Mouse (Mus musculus) liver, embryonic 14.5 days (tissue): ENCODE results near the gene Mark2. TPM values are rescaled to one million over a fixed set of nuclear protein-coding genes. Genes with fewer than 3 reads are reported as not detected.

Experiments
- ATAC-seq: fragments of 200-750 bp; cut with Nextera tagmentation; 2 replicates; pipeline ENCODE4 v1.8.0; 2017; ENCODE audit warnings: moderate number of reproducible peaks, mild to moderate bottlenecking, moderate library complexity; ENCODE audit not compliant: insufficient read depth
- DNase-seq, 3 experiments: peaks; one replicate each; pipeline ENCODE4 v3.0.0-alpha.2; 2012 to 2013; ENCODE audit warnings: low read depth in 3 of 3, low spot score in 3 of 3
- H3K27ac ChIP-seq: fragments of 300-500 bp; sonication (generic); 2 replicates; pipeline ENCODE4 v1.5.1; 2014; ENCODE audit warnings: moderate library complexity, mild to moderate bottlenecking, control low read depth, inconsistent platforms
- H3K27me3 ChIP-seq: fragments of 300-500 bp; sonication (generic); 2 replicates; pipeline ENCODE4 v1.6.1; 2014; ENCODE audit warnings: mild to moderate bottlenecking, low read length, moderate library complexity; ENCODE audit not compliant: control insufficient read depth, insufficient read depth
- H3K36me3 ChIP-seq: fragments of 300-500 bp; sonication (generic); replicated peaks from 2 replicates; pipeline ENCODE4 v1.6.1; 2014; ENCODE audit warnings: low read depth; ENCODE audit not compliant: control insufficient read depth, insufficient read depth
- H3K4me1 ChIP-seq, 2 experiments: fragments of 200-500 bp in 1 of 2; fragments of 300-500 bp in 1 of 2; sonication (generic) in 1 of 2; replicated peaks; 2 replicates each; pipeline ENCODE4 v1.6.1; 2012 to 2014; ENCODE audit warnings: antibody characterized with exemption in 1 of 2, inconsistent platforms in 1 of 2, low read length in 1 of 2; ENCODE audit not compliant: control insufficient read depth in 2 of 2, insufficient read depth in 2 of 2
- H3K4me2 ChIP-seq: fragments of 300-500 bp; sonication (generic); 2 replicates; pipeline ENCODE4 v1.6.1; 2014; ENCODE audit warnings: low read depth, mild to moderate bottlenecking, control low read depth, moderate library complexity
- H3K4me3 ChIP-seq, 2 experiments: fragments of 200-500 bp in 1 of 2; fragments of 300-500 bp in 1 of 2; sonication (generic) in 1 of 2; 2 replicates each; pipeline ENCODE4 v1.5.1; 2012 to 2014; ENCODE audit warnings: low read depth in 2 of 2, low read length in 2 of 2, mild to moderate bottlenecking in 2 of 2, control low read depth in 1 of 2, inconsistent platforms in 1 of 2, moderate library complexity in 1 of 2; ENCODE audit not compliant: insufficient read depth in 1 of 2
- H3K9ac ChIP-seq: fragments of 300-500 bp; sonication (generic); replicated peaks from 2 replicates; pipeline ENCODE4 v1.6.1; 2014; ENCODE audit warnings: mild to moderate bottlenecking, control low read depth, moderate library complexity
- H3K9me3 ChIP-seq: fragments of 300-500 bp; sonication (generic); 2 replicates; pipeline ENCODE4 v1.6.1; 2016; ENCODE audit warnings: low read length, mixed read lengths; ENCODE audit not compliant: control insufficient read depth
- CTCF ChIP-seq: IDR thresholded peaks from 2 replicates; pipeline ENCODE4 v1.5.1; 2016; ENCODE audit warnings: antibody characterized with exemption, low read depth, control low read depth
- EP300 ChIP-seq: IDR thresholded peaks from 2 replicates; pipeline ENCODE4 v1.6.1; 2016; ENCODE audit warnings: antibody characterized with exemption, low read depth
- WGBS: fragments of 180-500 bp; shearing (Covaris S2); extraction: QIAGEN DNeasy Blood & Tissue Kit; methylation state at CpG from one replicate; pipeline ENCODE4 v1.1.7; 2014; ENCODE audit not compliant: insufficient replicate concordance; 5-methylcytosine and 5-hydroxymethylcytosine counted together
- polyA plus RNA-seq, 2 experiments: library from polyadenylated mRNA; depleted of rRNA in 1 of 2; stranded (reverse) in 1 of 2; unstranded in 1 of 2; fragments of >200 nt; fragmentation: Nextera tagmentation in 1 of 2; extraction: Ambion mirVana in 1 of 2; gene quantifications; 2 replicates each; pipeline versions ENCODE4 v1.2.1 to v1.2.3; 2012 to 2014

Mark2 gene
- polyA plus RNA-seq, 2 experiments: 14.3 to 17.4 TPM

GRCm38 (mm10) chr19:7291958-7292709, 49.5 kb downstream of the Mark2 start:
- Histone ChIP-seq H3K36me3 (no peaks in the 10 kb centered on the region; the same call in 1 of the 2 replicates), H3K4me1 (peaks cover 24 to 34% of the 10 kb centered on the region in 2 experiments), H3K4me3 (no peak overlapping the region), H3K9ac (no peak overlapping the region), H3K4me2 (no peak overlapping the region), H3K27ac (no peak overlapping the region), H3K27me3 (no peaks in the 10 kb centered on the region), H3K9me3 (no peaks in the 10 kb centered on the region)
- DNase-seq (no peak), ATAC-seq (no peak)
- TF ChIP-seq EP300: no peak
- no peak for TF ChIP-seq CTCF
- 75% methylated on average over 7 of the region's 7 CpGs for WGBS

GRCm38 (mm10) chr19:7289767-7290166, 51.9 kb downstream of the Mark2 start:
- H3K4me3 ChIP-seq: no peak overlapping the region
- 33% methylated on average over 2 of the region's 2 CpGs for WGBS
- no peaks in the 10 kb centered on the region for H3K27me3 ChIP-seq
- H3K4me2 ChIP-seq: no peak overlapping the region
- TF ChIP-seq EP300 (no peak), CTCF (no peak)
- peaks cover 10 to 20% of the 10 kb centered on the region in 2 experiments for H3K4me1 ChIP-seq
- no peak overlapping the region for H3K27ac ChIP-seq
- peaks cover 21% of the 10 kb centered on the region for H3K36me3 ChIP-seq
- DNase-seq (no peak), ATAC-seq (no peak)
- H3K9ac ChIP-seq: no peak overlapping the region
- no peaks in the 10 kb centered on the region for H3K9me3 ChIP-seq

GRCm38 (mm10) chr19:7288288-7288687, 53.4 kb downstream of the Mark2 start:
- ATAC-seq (no peak), DNase-seq (no peak)
- TF ChIP-seq CTCF (no peak), EP300 (no peak)
- Histone ChIP-seq H3K36me3 (peaks cover 29% of the 10 kb centered on the region), H3K9ac (no peak overlapping the region), H3K9me3 (no peaks in the 10 kb centered on the region), H3K4me1 (peaks cover 0 to 7% of the 10 kb centered on the region in 2 experiments; a peak in 1 of 4 replicates), H3K27me3 (no peaks in the 10 kb centered on the region), H3K4me2 (no peak overlapping the region), H3K27ac (no peak overlapping the region), H3K4me3 (no peak overlapping the region)
- 72% methylated on average over 3 of the region's 3 CpGs for WGBS

- no peak for DNase-seq
- peaks cover 44% of the 10 kb centered on the region for H3K36me3 ChIP-seq
- TF ChIP-seq CTCF (no peak), EP300 (no peak)
- no peaks in the 10 kb centered on the region for H3K27me3 ChIP-seq
- no peak overlapping the region for H3K4me3 ChIP-seq
- 72% methylated on average over 12 of the region's 12 CpGs for WGBS
- no peak for ATAC-seq
- H3K4me2 ChIP-seq: no peak overlapping the region
- H3K9me3 ChIP-seq: no peaks in the 10 kb centered on the region
- H3K27ac ChIP-seq: no peak overlapping the region
- H3K4me1 ChIP-seq: 0 out of 4 replicates have a peak, but pooled peaks cover 0 to 2% of the 10 kb centered on the region in 2 experiments
- H3K9ac ChIP-seq: no peak overlapping the region
Measured at GRCm38 (mm10) chr19:7286563-7287315, 54.9 kb downstream of the Mark2 start.

GRCm38 (mm10) chr19:7280557-7281330, 60.9 kb downstream of the Mark2 start:
- 83% methylated on average over 18 of the region's 18 CpGs for WGBS
- TF ChIP-seq EP300 (no peak), CTCF (no peak)
- Histone ChIP-seq H3K4me2 (no peak overlapping the region), H3K9ac (no peak overlapping the region), H3K36me3 (peaks cover 38% of the 10 kb centered on the region), H3K27ac (no peak overlapping the region), H3K4me1 (no peaks in the 10 kb centered on the region), H3K9me3 (no peaks in the 10 kb centered on the region), H3K4me3 (no peak overlapping the region), H3K27me3 (no peaks in the 10 kb centered on the region)
- no peak for ATAC-seq
- DNase-seq: no peak
